Mouse (Mus musculus) frontal cortex, postnatal 10 days (tissue): ENCODE measurements around the gene Tmem132c.

ENCODE experiments used
- DNase-seq, 2 experiments: peaks; one replicate each; pipeline ENCODE4 v3.0.0; 2022; ENCODE audit warnings: low spot score in 2 of 2, mixed read lengths in 1 of 2

Gene Tmem132c

DNA sequence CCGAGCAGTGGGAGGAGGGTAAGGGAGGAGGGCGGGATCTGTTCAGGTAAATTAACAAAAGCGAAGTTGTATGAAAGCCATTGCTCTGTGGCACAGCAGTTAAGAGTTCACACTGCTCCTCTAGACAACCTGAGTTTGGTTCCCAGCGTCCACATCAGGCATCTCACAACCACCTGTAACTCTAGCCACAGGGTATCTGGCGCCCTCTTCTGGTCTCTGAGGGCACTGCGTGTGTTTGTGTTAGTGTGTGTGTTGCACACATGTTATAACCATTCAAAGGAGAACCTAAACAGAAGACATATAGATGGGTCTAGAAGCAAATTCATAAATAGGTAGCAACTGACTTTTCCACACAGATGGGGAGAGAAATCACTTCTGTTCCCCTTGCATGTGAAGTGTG, 245.6 kb downstream of the Tmem132c start:
- no peak for DNase-seq

DNA sequence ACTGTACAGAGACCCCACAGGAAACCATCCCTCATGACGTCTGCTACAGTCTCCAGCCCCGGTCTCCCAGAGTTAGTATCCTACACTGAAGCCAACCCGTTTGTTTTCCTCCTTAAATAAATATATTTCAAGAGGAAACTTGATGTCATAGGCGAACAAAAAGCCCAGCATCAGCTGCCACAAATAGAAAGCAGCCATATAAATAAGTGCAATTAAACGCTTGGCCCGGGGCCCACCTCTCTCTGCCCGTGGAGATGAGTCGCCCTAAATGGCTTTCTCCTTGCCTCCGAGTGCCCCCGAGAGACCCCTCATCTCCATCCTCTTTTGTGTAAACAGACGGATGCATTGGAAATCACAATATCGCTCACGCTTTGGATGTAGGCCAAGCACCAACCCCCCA, 247.1 kb downstream of the Tmem132c start:
- no peak for DNase-seq

DNA sequence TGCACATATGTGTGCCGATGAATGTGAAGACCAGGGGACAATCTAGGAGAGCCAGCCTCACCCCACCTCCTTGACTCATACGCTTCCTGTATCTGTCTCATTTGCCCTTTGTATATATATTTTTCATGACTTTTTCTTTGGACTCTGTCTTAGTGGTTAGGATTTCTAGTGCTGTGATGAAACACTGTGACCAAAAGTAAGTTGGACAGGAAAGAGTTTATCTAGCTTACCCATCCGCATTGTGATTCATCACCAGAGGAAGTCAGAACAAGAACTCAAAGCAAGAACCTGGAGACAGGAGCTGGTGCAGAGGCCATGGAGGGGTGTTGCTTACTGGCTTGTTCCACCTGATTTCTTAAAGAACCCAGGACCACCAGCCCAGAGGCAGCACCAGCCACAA, 250.1 kb downstream of the Tmem132c start:
- no peak for DNase-seq

DNA sequence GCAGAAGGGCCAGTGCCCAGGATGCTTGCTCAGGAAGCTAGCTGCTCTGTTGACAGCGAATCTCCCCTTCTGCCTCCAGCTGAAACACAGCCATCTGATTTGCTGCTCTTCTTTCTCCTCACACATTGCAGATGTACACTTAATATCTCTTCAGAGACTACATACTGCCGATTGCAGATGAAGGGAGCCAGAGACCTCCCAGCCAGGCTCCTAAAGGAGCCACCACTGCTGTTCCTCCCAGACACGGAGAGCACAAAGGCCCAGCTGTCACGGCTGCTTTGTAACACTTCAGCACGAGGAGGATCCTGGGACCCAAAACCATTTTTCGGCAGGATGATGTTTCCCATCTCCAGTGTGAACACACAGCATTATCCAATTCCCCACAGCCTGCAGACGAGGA, 255.3 kb downstream of the Tmem132c start:
- no peak for DNase-seq

- no peak for DNase-seq
Observed at GRCm38 (mm10) chr5:127499151-127499827, 257.7 kb downstream of the Tmem132c start.

GRCm38 (mm10) chr5:127502838-127503237, 261.2 kb downstream of the Tmem132c start:
- DNase-seq = no peak

GRCm38 (mm10) chr5:127505697-127506096, 264.1 kb downstream of the Tmem132c start:
- no peak for DNase-seq

GRCm38 (mm10) chr5:127511653-127512052, 270.0 kb downstream of the Tmem132c start:
- DNase-seq = no peak

GRCm38 (mm10) chr5:127515960-127516359, 274.4 kb downstream of the Tmem132c start:
- no peak for DNase-seq

DNA sequence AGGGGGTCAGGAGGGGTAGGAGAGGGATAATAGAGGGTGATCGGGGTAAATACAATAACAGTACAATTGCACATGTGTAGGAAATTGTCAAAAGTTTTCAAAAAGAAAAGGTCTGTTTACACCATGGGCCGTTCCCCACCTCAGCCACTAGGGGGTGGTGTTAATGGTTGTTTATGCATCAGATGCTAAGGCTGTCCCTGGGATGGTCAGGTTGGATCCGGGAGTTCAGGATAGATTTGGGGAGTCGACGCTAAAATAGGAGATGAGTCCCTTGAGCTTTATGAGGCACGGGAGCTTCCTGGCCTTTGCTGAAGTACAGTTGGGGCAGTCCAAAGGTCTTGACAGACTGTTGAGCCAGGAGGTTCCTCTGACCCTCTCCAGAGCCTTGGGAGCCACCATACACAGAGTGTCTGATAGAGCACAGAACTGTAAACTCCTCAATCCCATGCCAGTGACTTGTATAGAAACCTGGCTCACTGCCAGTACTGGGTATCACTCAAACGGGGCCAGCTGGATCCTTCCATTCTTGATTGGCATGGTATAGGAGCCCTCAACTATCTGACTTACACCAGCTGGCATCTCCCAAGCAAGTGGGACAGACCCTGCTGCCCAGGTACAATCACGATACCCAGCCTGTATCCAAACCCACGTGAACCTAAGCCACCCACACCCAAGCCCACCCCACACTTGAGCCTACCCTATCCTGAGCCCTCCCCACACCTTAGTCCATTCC, 281.3 kb downstream of the Tmem132c start:
- DNase-seq = no peak

DNA sequence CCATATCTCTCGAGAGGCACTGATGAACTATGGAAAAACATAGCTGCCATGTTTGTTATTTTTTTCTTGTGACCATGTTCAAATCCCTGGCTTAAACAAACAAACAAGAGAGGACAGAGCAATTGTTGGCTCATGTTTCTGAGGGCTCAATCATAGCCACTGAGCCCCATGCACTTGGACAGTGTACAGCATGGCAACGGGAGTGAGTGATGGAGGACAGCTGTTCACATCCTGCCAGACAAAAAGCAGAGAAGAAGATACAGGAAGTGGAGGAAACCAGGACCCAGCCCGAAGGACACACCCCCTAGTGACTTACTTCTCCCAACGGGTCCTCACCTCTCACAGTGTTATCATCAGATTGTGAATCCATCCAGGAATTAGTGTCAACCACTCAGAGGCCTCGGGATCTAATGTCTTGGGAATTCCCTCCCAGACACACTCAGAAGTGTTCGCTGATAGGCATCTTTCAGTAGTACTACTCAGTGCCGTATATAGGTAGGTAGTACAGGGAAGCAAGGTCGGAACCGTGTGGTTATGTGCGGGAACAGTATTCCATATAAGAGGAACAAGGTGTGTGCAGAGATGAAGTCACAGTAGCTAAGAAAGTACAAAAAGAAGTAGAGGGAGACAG, 285.9 kb downstream of the Tmem132c start:
- DNase-seq = no peak

- no peak for DNase-seq
Observed at GRCm38 (mm10) chr5:127537508-127537907, 295.9 kb downstream of the Tmem132c start.

DNA sequence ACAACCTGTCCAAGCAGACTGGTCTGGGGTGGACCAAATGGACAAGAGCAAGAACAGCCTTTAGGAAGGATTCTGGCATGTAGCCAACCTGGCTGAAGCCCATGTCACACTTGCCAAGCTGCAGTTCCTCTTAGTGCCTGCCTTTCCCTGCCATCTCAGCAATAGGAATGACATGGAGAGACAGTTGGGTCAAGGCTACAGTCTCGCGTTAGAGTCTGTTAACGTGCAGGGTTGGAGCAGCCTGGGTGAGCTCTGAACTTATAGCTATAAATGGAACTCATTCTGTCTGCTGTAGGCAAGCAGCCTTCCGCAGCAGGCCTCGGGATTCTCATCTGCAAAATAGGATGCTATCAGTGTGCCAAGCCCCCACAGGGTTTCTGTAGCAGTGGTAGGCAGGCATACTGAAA, 305.0 kb downstream of the Tmem132c start:
- DNase-seq = no peak

GRCm38 (mm10) chr5:127548136-127548535, 306.5 kb downstream of the Tmem132c start:
- no peak for DNase-seq

- DNase-seq = no peak
Observed at GRCm38 (mm10) chr5:127561086-127561485, 319.5 kb downstream of the Tmem132c start.

DNA sequence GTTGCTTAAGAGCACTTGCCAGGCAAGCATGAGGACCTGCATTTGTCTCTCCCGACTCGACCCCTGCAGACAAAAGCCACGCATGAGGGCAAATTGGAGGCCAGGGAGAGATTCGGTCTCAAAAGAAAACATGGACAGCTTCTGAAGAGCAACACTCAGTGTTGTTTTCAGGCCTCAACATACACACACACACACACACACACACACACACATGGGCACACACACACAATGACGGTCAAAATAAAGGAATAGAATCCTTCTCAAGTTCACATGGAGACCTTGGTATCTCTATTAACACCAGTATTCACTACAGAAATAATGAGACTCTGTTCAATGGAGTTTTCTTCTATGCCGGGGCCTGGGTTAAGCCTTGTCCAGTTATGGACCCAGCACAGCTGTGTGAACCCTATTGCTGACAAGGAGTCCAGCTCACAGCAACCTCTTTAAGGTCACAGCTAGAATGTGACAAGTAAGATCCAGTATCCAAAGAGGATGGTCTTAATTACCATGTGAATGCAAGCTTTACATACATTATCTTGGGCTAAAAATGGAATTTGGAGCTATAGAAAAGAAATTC, 325.6 kb downstream of the Tmem132c start:
- DNase-seq = no peak

DNA sequence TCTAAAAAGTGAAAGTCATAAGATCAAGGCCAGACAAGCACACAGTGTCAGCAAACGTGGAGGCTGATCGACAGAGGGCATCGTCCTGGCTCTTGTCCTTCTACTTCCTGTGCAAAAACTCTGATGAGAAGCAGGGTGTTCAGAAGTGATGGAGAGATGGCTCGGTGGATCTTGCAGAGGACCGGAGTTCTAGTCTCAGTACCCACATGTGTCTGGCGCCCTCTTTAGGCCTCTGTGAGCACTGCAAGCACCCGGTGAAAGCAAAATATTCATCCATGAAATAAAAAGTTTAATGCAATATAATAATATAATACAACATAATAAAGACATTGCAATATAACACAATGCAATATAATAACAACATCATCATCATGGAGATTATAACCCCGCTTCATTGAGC, 335.8 kb downstream of the Tmem132c start:
- no peak for DNase-seq

GRCm38 (mm10) chr5:127583658-127584057, 342.1 kb downstream of the Tmem132c start:
- DNase-seq = no peak

- DNase-seq = no peak
Observed at GRCm38 (mm10) chr5:127587854-127588253, 346.2 kb downstream of the Tmem132c start.

- no peak for DNase-seq
Observed at GRCm38 (mm10) chr5:127592406-127592805, 350.8 kb downstream of the Tmem132c start.

- peak in 1 of 2 experiments; percentile 17 for DNase-seq
Observed at GRCm38 (mm10) chr5:127592854-127593253, 351.2 kb downstream of the Tmem132c start.

- DNase-seq = no peak
Observed at GRCm38 (mm10) chr5:127595676-127596075, 354.1 kb downstream of the Tmem132c start.

GRCm38 (mm10) chr5:127596862-127597261, 355.3 kb downstream of the Tmem132c start:
- DNase-seq = no peak
